In genomic region chr10:69213451-69213877, GRCm38 (mm10) we compare ENCODE assay signal across 8 mouse cellular contexts. TPM values are rescaled to one million over a fixed set of nuclear protein-coding genes. Genes with fewer than 3 reads are reported as not detected.
DNase-seq lines count a peak whose midpoint lies in the region; ATAC-seq and TF ChIP-seq lines count a peak whose summit lies in the region.

No protein-coding gene starts in this region.

- no peak for TF ChIP-seq POLR2A in myocyte (IDR thresholded peaks at IDR 0.05; ENCODE audit: insufficient read length, low read depth)

- H3K4me2 ChIP-seq in hindbrain, embryonic 11.5 days (replicated peaks; ENCODE audit: low read depth, low read length): peak overlapping the region; percentile 80
- H3K4me2 ChIP-seq in liver, embryonic 15.5 days: peak overlapping the region; percentile 77
- H3K4me2 ChIP-seq in myocyte (ENCODE audit: low read depth): peak overlapping the region; percentile 67

- peaks cover 15% of the 10 kb centered on the region for H3K79me2 ChIP-seq in myocyte (ENCODE audit: control insufficient read depth, insufficient read depth)

- no peaks in the 10 kb centered on the region for H3K36me3 ChIP-seq in hindbrain, embryonic 11.5 days (ENCODE audit: control insufficient read depth, insufficient read depth, low read length)
- H3K36me3 ChIP-seq in liver, embryonic 15.5 days (replicated peaks): 0 out of 2 replicates have a peak, but pooled peaks cover 3% of the 10 kb centered on the region
- H3K36me3 ChIP-seq in myocyte (ENCODE audit: control insufficient read depth, insufficient read depth): peaks cover 21% of the 10 kb centered on the region

- H3K4me3 ChIP-seq in hindbrain, embryonic 11.5 days (ENCODE audit: low read depth, low read length): peak overlapping the region; percentile 78
- peak overlapping the region; percentile 64 for H3K4me3 ChIP-seq in liver, embryonic 15.5 days (replicated peaks)
- H3K4me3 ChIP-seq in myocyte: peak overlapping the region; percentile 65

- peak; percentile 63 to 64 for DNase-seq in cerebellum, postnatal 10 days
- DNase-seq in cerebellum, adult 11-12 months: no peak
- DNase-seq in urinary bladder, postnatal 25 days (ENCODE audit: low spot score): peak; percentile 34
- DNase-seq in urinary bladder, adult 2 months (ENCODE audit: low spot score): no peak
- peak; percentile 74 for DNase-seq in hindbrain, embryonic 11.5 days (ENCODE audit: low spot score)
- no peak for DNase-seq in MN1 (ENCODE audit: low spot score)

- no peaks in the 10 kb centered on the region for H3K9me3 ChIP-seq in hindbrain, embryonic 11.5 days (ENCODE audit: control insufficient read depth, low read length)
- no peaks in the 10 kb centered on the region for H3K9me3 ChIP-seq in liver, embryonic 15.5 days (replicated peaks)

- peak overlapping the region; percentile 57 for H3ac ChIP-seq in myocyte (ENCODE audit: control insufficient read depth, insufficient read length)

- H3K27me3 ChIP-seq in hindbrain, embryonic 11.5 days (ENCODE audit: control insufficient read depth, insufficient read depth, low read length): no peaks in the 10 kb centered on the region
- H3K27me3 ChIP-seq in liver, embryonic 15.5 days: peaks cover 34% of the 10 kb centered on the region
- no peaks in the 10 kb centered on the region for H3K27me3 ChIP-seq in myocyte (ENCODE audit: control insufficient read depth, insufficient read depth, insufficient read length)

- peak overlapping the region; percentile 76 for H3K9ac ChIP-seq in hindbrain, embryonic 11.5 days (ENCODE audit: low read depth, low read length)
- H3K9ac ChIP-seq in liver, embryonic 15.5 days: peak overlapping the region; percentile 62

- under 1% methylated on average over 21 of the region's 21 CpGs for WGBS in hindbrain, embryonic 11.5 days
- under 1% methylated on average over 21 of the region's 21 CpGs for WGBS in liver, embryonic 15.5 days (ENCODE audit: insufficient replicate concordance)

- H3K4me1 ChIP-seq in hindbrain, embryonic 11.5 days (replicated peaks; ENCODE audit: control insufficient read depth, insufficient read depth, low read length): no peaks in the 10 kb centered on the region
- H3K4me1 ChIP-seq in liver, embryonic 15.5 days (replicated peaks): peaks cover 37% of the 10 kb centered on the region

- peak overlapping the region; percentile 89 for H3K27ac ChIP-seq in hindbrain, embryonic 11.5 days (ENCODE audit: low read depth, low read length)
- peak overlapping the region; percentile 87 for H3K27ac ChIP-seq in liver, embryonic 15.5 days (replicated peaks)

- peak; percentile 67 for ATAC-seq in hindbrain, embryonic 11.5 days (ENCODE audit: low FRiP score)
- peak; percentile 69 for ATAC-seq in liver, embryonic 15.5 days (ENCODE audit: insufficient read depth)

TF ChIP-seq in myocyte, 11 proteins besides CTCF, POLR2A, EP300 and RAD21:
- TF ChIP-seq MYOG (IDR thresholded peaks at IDR 0.05; ENCODE audit: control insufficient read depth in 1 of 3, insufficient read depth in 1 of 3, insufficient read length in 2 of 3, low read depth in 2 of 3) (no peak), TCF12 (IDR thresholded peaks at IDR 0.05; ENCODE audit: insufficient read depth, poor library complexity, severe bottlenecking) (no peak), SRF (IDR thresholded peaks at IDR 0.05; ENCODE audit: control insufficient read depth, insufficient read length, low read depth) (no peak), MAX (IDR thresholded peaks at IDR 0.05; ENCODE audit: low read depth) (no peak), CEBPB (IDR thresholded peaks at IDR 0.05; ENCODE audit: insufficient read depth, poor library complexity, severe bottlenecking) (no peak), REST (IDR thresholded peaks at IDR 0.05; ENCODE audit: insufficient read depth, insufficient read length) (no peak), TCF3 (IDR thresholded peaks at IDR 0.05; ENCODE audit: insufficient read length, low read depth) (no peak), E2F4 (IDR thresholded peaks at IDR 0.05; ENCODE audit: insufficient read depth) (no peak), USF1 (IDR thresholded peaks at IDR 0.05; ENCODE audit: low read depth) (no peak)

RNA-seq across cellular contexts. Expression of gene A930033H14Rik, which starts 0.6 kb away (rescaled TPM):
- polyA plus RNA-seq in urinary bladder, adult 2 months (2012; rRNA removed): 2.5 TPM in 2 replicates
- polyA plus RNA-seq in hindbrain, embryonic 11.5 days (2014; fragmentation: Nextera tagmentation; extraction: Ambion mirVana): 1.1 and 1.3 TPM in 2 replicates
- 0.33 and 0.47 TPM in 2 replicates for polyA plus RNA-seq in liver, embryonic 15.5 days (2015; fragmentation: Nextera tagmentation; extraction: Ambion mirVana)
- 1.9 TPM for polyA plus RNA-seq in myocyte (2012; fragmentation: generic; extraction: Trizol)

Comparison
In these comparisons a context has a peak if more than half of its experiments do, and no peak if none do; other contexts are left out.
1. DNase-seq: peak in cerebellum, postnatal 10 days (2 of 2), urinary bladder, postnatal 25 days (single experiment) and hindbrain, embryonic 11.5 days (single experiment); none in cerebellum, adult 11-12 months (single experiment), urinary bladder, adult 2 months (single experiment) and MN1 (single experiment).
2. Peak in every context shown above with its lines, with median percentiles within 50 percentile points of each other: H3K4me2 ChIP-seq and H3K4me3 ChIP-seq.